Mouse (Mus musculus) ZHBTc4 (cell line): Measurements from ENCODE around the gene Snrpe.
A peak's percentile ranks its signal among the peaks of the same experiment; 100 is the strongest.

Experiments
- DNase-seq: peaks from one replicate; pipeline ENCODE4 v3.0.0-alpha.2; 2011; ENCODE audit warnings: low read depth, low spot score

Snrpe gene

DNA sequence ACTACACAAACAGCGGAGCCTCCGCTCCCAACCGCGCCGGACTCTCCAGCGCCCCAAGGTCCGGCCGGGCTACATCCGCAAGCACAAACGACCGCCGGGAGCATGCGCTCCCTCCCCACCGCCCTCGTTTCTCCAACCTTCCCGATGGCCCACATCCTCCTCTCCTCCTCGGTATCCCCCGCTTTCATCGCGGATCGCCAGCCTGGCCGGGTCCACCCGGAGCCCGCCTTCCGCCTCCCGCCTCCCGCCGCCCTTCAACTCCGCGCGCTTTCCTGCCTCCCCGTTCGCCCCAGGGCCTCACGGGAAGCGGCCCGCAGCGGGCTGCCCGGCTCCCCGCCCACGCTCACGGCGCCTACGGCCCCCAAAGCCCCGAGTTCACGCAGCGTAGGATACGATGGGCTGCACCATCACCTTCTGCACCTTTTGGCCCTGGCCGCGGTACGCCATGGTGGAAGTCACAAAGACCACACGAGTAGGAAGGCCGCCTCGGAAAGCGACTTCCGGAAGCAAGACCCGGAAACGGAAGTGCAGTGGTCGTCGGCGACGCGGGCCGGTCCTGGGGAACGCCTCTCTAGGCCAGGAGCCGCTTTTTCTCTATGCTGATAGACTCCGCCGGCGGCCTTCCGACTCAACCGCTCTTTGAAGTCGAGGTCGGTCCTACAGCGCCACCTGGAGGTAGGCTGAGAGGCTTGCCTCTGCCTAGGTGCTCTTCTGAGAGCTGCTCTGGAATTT lies at the start of gene Snrpe:
Snrpe (minus strand) TSS at position 521 of the 732 bp plus-strand sequence.
- DNase-seq: peak; percentile 99

DNA sequence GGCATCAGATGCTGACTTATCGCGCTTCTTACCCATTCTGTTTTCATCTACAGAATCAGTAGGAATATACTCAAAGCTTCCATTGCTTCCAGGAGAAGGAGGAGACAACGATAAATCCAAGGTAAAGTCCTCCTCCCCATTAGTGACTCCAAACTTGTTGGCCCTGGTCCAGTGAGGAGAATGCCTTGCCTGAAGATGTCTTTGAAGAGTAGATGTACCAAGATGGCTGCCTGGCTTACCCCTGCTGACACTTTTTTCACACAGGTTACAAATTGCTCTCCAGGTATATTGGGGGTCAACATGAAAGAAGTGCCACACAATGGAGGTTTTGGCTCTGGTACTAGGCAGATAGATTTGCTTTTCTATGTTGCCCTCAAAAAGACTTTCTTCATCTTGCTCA lies 48.8 kb upstream of the Snrpe start:
- DNase-seq: no peak

DNA sequence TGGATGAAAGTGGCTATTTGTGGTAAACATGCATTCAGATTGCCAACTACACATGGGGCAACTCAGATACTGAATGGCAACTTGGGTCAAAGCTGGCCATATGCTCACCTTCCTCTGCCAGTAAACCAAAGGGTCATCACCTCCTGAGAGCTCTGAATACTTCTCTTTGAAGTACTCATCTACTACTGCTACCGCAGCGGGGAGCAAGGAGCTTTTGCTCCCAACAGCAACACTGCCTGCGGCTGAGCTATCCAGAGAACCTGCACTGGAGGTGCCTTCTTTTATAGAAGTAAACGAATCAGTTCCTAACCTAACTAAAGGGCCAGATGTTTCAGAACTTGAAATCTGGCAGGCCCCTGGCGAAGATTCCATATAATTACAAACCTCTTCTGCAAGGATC lies 46.7 kb upstream of the Snrpe start:
- peak; percentile 55 for DNase-seq

DNA sequence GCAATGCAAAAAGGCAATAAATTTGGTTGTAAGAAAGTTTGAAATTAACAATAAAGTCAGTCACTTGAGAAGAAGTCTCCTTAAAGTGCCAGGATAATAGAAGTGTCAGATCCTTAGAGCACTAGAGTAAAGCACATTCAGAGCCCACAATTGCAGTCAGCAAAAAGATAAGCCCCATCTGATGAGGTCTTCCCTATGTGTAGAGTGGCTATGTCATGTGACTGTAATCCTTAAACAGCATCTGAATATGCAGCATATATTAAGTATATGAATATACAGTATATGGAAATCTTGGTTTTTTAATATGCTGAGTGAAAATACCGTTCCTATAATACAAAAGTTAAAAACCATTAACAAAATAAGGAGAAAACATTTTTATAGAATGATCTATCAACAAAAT lies 42.9 kb upstream of the Snrpe start:
- no peak for DNase-seq

DNA sequence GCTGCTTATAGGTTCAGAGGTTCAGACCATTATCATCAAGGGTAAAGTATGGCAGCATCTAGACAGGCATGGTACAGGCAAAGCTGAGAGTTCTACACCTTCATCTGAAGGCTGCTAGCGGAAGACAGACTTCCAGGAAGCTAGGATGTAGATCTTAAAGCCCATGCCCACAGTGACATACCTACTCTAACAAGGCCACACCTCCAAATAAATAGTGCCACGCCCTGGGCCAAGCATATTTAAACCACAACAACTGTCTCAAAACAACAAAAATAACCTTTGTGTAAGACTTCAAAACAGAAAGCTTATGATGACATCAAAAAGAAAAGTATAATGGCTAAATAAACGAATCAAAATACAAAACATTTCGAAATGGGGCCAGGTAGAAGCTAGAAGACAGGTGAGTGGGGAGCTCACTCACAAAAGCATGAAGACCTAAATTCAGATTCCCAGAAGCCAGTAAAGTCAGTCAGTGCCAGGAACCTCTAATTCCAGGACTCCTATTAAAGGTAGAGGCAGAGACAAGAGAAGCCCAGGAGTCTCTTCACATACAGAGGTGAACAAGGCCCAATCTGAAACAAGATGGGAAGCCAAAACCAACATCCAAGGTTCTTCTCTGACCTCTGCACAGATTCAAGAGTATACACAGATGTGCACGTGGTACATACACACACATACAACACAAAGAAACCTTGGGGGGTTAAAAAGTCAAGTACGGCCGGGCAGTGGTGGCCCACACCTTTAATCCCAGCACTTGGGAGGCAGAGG lies 40.4 kb upstream of the Snrpe start:
- DNase-seq: no peak

DNA sequence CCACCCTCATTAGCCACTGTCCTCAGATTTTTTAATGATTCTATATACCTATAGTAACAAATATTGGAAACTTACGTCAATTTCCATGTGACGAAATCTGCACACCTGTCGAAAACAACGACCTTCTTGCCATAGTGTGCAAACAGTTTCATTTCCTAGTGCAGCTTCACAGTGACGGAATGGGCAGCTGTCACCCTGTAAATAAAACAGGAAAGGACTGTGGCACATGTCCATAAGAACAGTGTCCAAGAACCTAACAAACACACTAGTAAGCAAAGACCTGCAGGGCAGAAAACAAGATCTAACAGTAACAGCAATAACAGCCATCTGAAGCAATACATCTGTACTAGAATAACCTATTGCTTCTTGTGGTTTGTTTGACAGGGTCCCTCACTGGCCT lies 35.6 kb upstream of the Snrpe start:
- no peak for DNase-seq

DNA sequence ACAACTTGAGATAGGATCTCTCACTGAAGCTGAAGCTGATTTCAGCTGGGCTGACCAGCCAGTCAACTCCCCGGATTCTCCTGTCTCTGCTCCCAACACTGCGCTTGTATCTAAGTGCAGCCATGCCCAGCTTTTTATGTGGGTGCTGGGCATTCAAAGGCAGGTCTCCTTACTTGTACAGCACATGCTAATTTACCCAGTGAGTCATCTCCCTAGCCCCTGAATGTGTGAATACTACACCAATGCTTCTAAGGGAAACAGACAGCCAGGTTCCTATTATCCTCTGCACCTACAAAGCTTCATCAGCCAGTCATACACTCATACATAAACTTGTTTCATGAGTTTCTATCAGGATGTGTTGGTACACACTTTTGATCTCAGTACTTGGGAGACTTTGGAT lies 31.1 kb upstream of the Snrpe start:
- no peak for DNase-seq

DNA sequence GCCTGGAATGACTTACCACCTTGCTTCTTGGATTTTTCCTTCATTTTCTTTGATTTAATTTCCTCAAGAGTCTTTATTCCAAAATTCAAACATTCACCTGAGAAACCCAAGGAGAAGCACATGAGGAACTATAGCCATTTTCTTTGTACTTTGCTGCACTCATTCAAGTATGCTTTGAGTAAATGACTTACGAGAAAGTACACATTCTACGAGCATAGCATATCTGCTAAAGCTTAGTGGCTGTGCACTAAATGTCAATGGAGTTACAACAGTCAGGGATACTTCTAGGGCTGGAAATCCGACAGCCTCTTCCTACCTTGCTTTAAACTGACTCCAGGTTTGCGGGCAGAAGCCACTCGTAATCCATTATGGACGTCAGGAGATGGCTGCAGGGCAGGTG lies 28.4 kb upstream of the Snrpe start:
- DNase-seq: no peak

DNA sequence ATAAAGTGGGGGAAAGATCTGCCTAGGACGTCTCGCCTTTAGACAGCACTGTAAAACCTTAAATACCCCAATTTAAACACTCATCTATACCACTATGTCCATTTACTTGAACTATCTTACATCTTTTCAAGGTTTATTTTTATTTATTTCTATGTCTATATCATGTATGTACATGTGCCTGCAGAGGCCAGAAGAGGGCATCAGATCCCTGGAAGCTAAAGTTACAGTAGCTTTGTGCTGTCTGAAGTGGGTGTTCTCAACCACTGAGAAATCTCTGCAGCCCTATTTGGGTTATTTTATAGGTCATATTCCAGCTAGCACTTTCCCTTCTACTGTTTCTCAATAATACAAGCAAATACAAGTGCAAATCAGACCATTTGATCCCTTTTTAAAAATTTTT lies 22.1 kb upstream of the Snrpe start:
- no peak for DNase-seq

DNA sequence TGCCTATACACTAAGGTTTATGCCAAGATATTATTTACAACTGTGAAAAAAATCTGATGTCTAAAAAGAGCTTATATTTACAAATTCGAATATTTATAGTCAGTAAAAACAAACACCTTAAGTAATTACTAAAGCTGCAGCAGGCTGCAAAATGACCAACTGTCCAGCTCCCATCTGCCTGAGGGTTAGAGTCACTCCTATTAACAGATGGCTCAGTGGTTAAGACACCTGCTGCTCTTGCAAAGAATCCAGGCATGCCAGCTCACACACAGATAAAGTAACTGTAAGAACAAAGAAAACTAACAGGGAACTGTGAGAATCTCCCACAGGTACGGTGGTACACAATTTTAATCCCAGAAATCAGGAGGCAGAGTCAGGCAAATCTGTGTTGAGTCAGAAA lies 15.0 kb upstream of the Snrpe start:
- no peak for DNase-seq

DNA sequence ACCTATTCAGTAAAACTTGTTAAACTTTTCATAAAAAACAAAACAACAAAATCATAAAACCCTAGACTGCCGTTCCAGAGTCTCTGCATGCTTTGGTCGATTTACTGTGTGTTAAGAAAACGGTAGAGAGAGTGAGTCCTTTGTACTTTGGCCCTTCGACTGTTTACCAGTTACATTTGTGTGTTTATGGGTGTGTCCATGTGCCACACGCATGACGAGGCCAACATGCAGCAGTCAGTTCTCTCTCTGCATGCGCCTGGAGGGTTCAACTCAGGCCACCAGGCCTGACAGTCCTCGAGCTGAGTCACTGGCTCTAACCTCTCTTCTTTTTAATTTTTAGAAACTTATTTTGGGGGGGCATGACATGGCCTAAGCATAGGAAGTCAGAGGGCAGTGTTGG lies 8.2 kb upstream of the Snrpe start:
- no peak for DNase-seq

DNA sequence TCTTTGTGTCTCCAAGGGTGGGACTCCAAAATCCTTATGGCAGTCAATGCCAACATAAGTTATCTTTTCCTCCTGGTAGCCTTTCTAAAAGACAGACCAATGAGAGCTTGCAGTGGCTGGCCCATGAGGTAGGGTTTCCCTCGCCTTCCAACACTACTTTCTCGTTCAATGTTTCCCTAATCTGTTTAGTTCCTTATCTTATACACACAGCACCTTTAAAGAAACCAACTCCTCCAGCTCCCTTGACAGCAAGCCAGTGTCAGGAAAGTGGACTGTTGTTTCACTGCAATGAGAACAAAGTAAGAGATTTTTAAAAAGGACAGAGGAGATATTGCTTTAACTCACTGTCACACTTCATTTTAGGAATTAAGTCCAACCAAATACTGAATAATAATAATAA lies 7.8 kb upstream of the Snrpe start:
- DNase-seq: no peak

DNA sequence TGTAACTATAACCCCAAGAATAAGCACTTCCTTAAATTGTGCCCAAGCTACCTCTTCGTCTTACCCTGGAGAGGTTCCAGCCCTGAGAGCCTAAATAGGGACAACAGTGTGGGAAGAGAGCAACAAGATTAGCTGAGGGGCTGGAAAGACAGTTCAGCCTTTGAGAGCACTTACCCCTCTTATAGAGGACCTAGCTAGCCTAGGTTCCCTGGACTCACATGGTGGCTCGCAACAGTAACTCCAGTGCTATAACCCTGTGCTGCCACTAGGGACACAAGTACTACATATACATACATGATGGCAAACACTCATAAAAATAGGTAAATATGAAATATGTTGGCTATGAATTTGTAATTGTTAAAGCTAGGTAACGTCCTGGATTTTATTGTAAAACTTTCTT lies 3.7 kb upstream of the Snrpe start:
- peak; percentile 59 for DNase-seq

DNA sequence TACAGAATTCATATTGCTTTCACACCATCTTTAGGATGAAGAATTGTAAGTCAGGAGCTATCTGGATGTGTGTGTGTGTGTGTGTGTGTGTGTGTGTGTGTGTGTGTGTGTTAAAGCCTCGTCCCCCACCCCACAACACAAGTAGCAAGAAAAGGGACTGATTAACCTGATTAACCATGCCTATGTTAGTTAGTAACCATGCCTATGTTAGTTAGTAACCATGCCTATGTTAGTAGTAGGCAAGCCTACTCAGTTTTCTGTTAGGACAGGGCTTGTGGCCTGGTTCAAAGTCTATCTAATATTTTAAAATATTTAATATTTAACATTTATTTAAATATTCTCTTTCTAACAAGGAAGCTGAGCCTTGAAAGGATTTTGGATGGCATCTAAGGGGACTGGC lies 1.3 kb upstream of the Snrpe start:
- no peak for DNase-seq

DNA sequence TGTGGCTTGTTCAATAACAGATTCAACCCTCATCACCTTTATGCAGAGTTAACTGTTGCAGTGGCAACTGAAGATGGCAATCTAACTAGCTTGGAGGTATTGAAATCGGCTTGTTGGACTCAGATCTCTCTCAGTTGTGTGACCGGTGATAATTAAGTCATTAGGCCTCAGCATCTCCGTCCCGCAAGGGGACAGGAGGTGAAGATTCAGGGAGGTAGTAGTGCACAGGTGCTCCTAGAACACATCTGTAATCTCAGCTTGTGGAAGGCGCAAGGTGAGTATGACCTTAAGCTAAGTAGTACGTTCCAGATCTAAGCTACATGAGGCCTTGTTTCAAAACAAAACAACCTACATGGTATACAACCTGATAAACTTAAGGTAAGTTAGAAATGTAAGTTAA lies 510 bp upstream of the Snrpe start:
- no peak for DNase-seq

DNA sequence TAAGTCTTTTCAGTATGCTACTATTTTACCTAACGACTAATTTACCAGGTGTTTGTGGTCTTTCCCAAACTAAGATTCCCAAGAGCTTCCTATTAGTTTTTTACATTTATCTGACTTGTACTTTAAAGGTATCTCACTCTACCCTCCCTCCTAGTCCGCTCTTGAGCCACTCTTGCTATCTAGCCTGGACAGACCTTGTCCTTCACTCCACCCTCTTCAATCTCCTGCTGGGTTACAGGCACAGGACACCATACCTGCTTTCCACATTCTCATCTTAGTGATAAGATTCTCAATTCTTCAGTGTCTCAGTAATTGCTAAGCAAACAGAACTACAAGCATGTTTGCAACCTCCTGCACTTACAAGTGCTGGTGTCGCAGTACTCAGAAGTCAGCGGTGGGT lies 6.9 kb downstream of the Snrpe start:
- DNase-seq: no peak

DNA sequence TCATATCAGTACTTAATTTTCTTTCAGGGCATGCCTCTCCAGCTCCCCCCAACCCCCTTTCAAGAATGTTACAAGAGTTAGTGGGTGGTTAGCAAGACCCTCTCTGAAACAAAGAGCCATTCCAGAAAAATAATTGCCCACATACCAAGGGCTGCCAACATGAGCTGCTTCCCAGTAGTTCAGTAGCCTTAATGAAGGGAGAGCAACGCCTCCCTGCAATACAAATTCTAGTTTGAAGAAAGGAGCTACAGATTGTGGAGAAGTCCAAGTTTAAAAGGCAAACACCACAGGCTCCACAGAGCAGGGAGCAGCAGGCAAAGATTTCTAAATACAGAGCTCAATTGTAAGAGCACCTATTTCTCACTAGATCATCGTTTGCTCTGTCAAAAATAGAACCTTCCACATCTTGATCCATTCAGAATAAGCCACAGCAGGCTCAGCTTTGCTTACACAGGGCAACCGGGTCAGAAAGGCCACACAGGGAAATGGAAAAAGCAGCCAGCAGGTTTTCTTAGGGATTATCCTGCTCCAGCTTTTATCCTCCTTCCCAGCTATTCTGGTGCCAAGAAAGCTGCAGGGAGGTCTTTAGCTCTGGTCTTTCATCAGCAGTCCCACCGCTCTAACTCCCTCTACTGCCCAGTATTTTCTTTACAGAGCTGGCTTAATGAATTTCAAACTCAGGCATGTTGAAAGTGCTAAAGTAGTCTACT lies 13.6 kb downstream of the Snrpe start:
- DNase-seq: peak; percentile 25

DNA sequence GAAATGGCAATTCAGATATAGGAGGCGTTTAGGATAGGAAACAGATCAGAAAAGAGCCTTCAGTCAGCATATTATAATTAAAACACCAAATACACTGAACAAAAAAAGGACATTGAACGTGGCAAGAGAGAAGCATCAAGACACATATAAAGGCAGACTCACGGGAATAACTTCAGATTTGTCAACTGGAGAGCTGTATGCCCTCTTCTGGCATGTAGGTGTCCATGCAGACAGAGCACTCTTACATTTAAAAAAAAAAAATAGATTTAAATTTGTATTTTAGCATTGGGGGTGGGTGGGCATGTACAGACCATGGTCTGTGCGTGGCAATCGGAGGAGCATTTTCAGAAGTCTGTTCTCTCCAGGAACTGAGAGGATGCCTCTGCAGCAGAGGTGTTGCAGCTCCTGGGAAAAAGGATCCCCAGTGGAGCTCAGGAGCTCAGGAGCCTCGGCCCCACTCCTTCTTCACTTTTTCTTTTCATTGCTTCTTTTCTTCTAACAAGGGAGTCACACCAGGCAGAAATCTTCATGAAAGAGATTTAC lies 24.0 kb downstream of the Snrpe start:
- no peak for DNase-seq

DNA sequence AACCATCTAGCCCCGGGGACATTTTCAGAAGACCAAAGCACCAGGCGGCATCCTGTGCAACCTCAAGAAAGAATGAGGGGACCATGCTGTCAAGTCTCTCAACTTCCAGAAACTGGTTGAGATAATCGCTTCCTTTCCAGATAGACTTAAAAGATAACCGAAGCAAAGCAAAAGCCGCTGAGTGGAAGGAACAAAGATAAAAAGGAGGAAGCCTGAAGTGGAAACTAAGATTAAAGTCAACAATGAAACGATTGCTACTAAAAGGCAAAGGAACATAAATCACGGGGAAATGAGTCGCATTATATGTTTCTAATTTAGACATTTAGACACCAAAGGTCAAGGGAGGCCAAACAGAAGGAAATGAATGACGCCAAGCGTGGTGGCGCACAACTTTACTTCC lies 38.8 kb downstream of the Snrpe start:
- DNase-seq: peak; percentile 12
